Mouse (Mus musculus) ES-Bruce4 (cell line): ENCODE measurements at regions not wholly inside any gene's neighbourhood (a gene's known extent, or its start where the extent isn't known, plus 50 kb on each side); places are given as distances from the start of the nearest gene placed in this dataset.

Experiments used
- H3K27ac ChIP-seq: 2 replicates; pipeline ENCODE4 v1.5.1; 2012; ENCODE audit warnings: low read length, inconsistent platforms; ENCODE audit not compliant: insufficient read depth
- H3K27me3 ChIP-seq: 2 replicates; pipeline ENCODE4 v1.6.1; 2012; ENCODE audit warnings: mild to moderate bottlenecking, low read length, inconsistent platforms; ENCODE audit not compliant: control insufficient read depth, poor library complexity, insufficient read depth, severe bottlenecking
- H3K36me3 ChIP-seq: 2 replicates; pipeline ENCODE4 v1.6.1; 2012; ENCODE audit warnings: inconsistent platforms, mild to moderate bottlenecking, low read length, moderate library complexity; ENCODE audit not compliant: control insufficient read depth, poor library complexity, insufficient read depth, severe bottlenecking
- H3K4me1 ChIP-seq: one replicate; pipeline ENCODE4 v1.8.1; 2011; ENCODE audit warnings: low read length; ENCODE audit not compliant: control insufficient read depth, insufficient read depth
- H3K4me3 ChIP-seq: 2 replicates; pipeline ENCODE4 v1.5.1; 2011; ENCODE audit warnings: low read depth, mild to moderate bottlenecking, low read length
- H3K9ac ChIP-seq: 2 replicates; pipeline ENCODE4 v1.6.1; 2012; ENCODE audit warnings: low read depth, mild to moderate bottlenecking, inconsistent platforms; ENCODE audit not compliant: poor library complexity, severe bottlenecking
- H3K9me3 ChIP-seq: replicated peaks from 2 replicates; pipeline ENCODE4 v1.6.1; 2012; ENCODE audit warnings: mild to moderate bottlenecking, low read length, inconsistent platforms; ENCODE audit not compliant: control insufficient read depth, poor library complexity, insufficient read depth, severe bottlenecking
- CTCF ChIP-seq: IDR thresholded peaks from one replicate; pipeline ENCODE4 v1.8.1; 2011; ENCODE audit warnings: low read depth, low read length
- EP300 ChIP-seq: IDR thresholded peaks from 2 replicates; pipeline ENCODE4 v1.6.1; 2011; ENCODE audit warnings: low read depth, low read length; ENCODE audit not compliant: insufficient read depth
- POLR2A ChIP-seq: IDR thresholded peaks from one replicate; pipeline ENCODE4 v1.8.1; 2011; ENCODE audit warnings: low read length; ENCODE audit not compliant: insufficient read depth

GRCm38 (mm10) chr6:143414590-143415382 lies 247.8 kb downstream of the Etnk1 start:
- Histone ChIP-seq H3K9ac (no peak overlapping the region), H3K27me3 (no peaks in the 10 kb centered on the region), H3K4me1 (no peaks in the 10 kb centered on the region), H3K36me3 (no peaks in the 10 kb centered on the region), H3K27ac (no peak overlapping the region), H3K9me3 (no peaks in the 10 kb centered on the region), H3K4me3 (no peak overlapping the region)
- no peak for TF ChIP-seq CTCF
- no peak for TF ChIP-seq POLR2A
- no peak for TF ChIP-seq EP300

GRCm38 (mm10) chr6:143415383-143415778 lies 248.4 kb downstream of the Etnk1 start:
- no peak overlapping the region for H3K4me3 ChIP-seq
- no peak overlapping the region for H3K9ac ChIP-seq

DNA sequence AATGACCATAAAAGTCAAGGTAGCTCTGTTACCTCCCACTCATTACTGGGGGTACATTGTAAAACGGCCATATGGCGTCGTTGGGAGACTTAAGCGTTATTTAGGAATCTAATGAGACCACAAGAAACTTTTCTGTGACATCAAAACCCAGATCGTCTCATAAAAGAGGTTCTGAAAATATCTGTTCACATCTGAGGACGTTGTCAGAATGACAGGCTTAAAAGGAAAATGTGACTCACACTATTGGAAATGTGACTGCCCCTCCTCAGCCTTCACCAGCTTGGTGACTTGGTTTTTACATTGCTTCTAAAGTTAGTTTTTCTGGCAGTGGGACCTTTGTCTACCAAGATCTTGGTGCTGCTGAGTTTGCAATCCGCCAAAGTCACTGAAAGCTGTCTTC lies 252.9 kb downstream of the Etnk1 start:
- Histone ChIP-seq H3K4me1 (no peaks in the 10 kb centered on the region), H3K4me3 (no peak overlapping the region), H3K36me3 (no peaks in the 10 kb centered on the region), H3K27ac (no peak overlapping the region), H3K27me3 (no peaks in the 10 kb centered on the region), H3K9ac (no peak overlapping the region), H3K9me3 (no peaks in the 10 kb centered on the region)
- TF ChIP-seq CTCF (no peak), EP300 (no peak), POLR2A (no peak)

More at GRCm38 (mm10) chr6:143415383-143415778, 248.4 kb downstream of the Etnk1 start:
- H3K27ac ChIP-seq = no peak overlapping the region
- TF ChIP-seq EP300 (no peak), CTCF (no peak), POLR2A (no peak)
- no peaks in the 10 kb centered on the region for H3K27me3 ChIP-seq
- H3K4me1 ChIP-seq = no peaks in the 10 kb centered on the region
- H3K36me3 ChIP-seq = no peaks in the 10 kb centered on the region
- no peaks in the 10 kb centered on the region for H3K9me3 ChIP-seq

GRCm38 (mm10) chr6:143423026-143423425 lies 256.0 kb downstream of the Etnk1 start:
- Histone ChIP-seq H3K9ac (no peak overlapping the region), H3K27me3 (no peaks in the 10 kb centered on the region), H3K4me1 (no peaks in the 10 kb centered on the region), H3K27ac (no peak overlapping the region), H3K36me3 (no peaks in the 10 kb centered on the region), H3K9me3 (no peaks in the 10 kb centered on the region), H3K4me3 (no peak overlapping the region)
- TF ChIP-seq POLR2A (no peak), CTCF (no peak), EP300 (no peak)

- Histone ChIP-seq H3K4me3 (no peak overlapping the region), H3K27ac (no peak overlapping the region), H3K4me1 (no peaks in the 10 kb centered on the region), H3K36me3 (no peaks in the 10 kb centered on the region), H3K27me3 (no peaks in the 10 kb centered on the region), H3K9me3 (no peaks in the 10 kb centered on the region), H3K9ac (no peak overlapping the region)
- TF ChIP-seq CTCF = no peak
- TF ChIP-seq POLR2A = no peak
- TF ChIP-seq EP300 = no peak
Measured at GRCm38 (mm10) chr6:143425182-143425829, 258.3 kb downstream of the Etnk1 start.

DNA sequence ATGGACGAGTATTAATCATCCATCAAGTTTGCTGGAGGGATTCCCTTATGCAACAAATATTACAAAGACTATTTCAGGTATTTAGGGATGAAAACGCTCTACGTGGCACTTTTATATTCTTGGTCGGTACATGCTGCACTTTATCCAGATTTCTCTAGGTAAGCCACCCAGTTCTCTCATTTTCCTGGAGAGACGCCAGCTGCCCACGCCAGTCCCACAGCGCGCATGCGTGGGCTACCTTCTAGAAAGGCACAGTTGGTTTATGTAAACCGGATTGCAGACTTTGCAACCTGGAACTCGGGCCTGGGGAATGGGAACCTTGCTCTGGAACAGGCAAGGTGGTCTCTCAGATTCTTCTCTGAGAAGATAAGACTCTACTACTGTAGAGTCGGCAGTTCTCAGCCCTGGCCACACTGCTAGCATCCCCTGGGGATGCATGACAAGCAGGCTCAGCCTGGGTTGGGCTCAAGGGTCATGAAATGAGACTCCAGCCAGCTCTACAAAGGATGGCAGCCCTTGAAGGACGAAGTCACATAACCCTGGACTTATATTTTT lies 265.0 kb downstream of the Etnk1 start:
- no peaks in the 10 kb centered on the region for H3K9me3 ChIP-seq
- no peaks in the 10 kb centered on the region for H3K4me1 ChIP-seq
- no peak overlapping the region for H3K27ac ChIP-seq
- no peaks in the 10 kb centered on the region; the same call in 1 of the 2 replicates for H3K27me3 ChIP-seq
- no peak for TF ChIP-seq POLR2A
- no peaks in the 10 kb centered on the region for H3K36me3 ChIP-seq
- no peak overlapping the region for H3K4me3 ChIP-seq
- H3K9ac ChIP-seq = no peak overlapping the region
